Comparison of ENCODE assay signal across 27 mouse cellular contexts in genomic region chr3:54266943-54267342, GRCm38 (mm10).
"Had no signal": no experiment of that assay in that cellular context is flagged by ENCODE, and none has a peak within 500 bp of the region (broad histone marks: within the 10 kb centered on the region; RNA-seq: fewer than 3 reads in every experiment).

No protein-coding gene starts in this region.

- H3K4me1 ChIP-seq: embryonic facial prominence, embryonic 10.5 days; embryonic facial prominence, embryonic 12.5 days; embryonic facial prominence, embryonic 13.5 days; embryonic facial prominence, embryonic 15.5 days; forebrain, embryonic 10.5 days; forebrain, embryonic 12.5 days; forebrain, embryonic 13.5 days; forebrain, embryonic 15.5 days; heart, embryonic 10.5 days had no signal

- H3K36me3 ChIP-seq: embryonic facial prominence, embryonic 10.5 days; embryonic facial prominence, embryonic 12.5 days; embryonic facial prominence, embryonic 13.5 days; embryonic facial prominence, embryonic 15.5 days; forebrain, embryonic 10.5 days; forebrain, embryonic 12.5 days; forebrain, embryonic 15.5 days; heart, embryonic 10.5 days had no signal

- H3K9me3 ChIP-seq: embryonic facial prominence, embryonic 10.5 days; embryonic facial prominence, embryonic 12.5 days; embryonic facial prominence, embryonic 13.5 days; embryonic facial prominence, embryonic 15.5 days; forebrain, embryonic 10.5 days; forebrain, embryonic 12.5 days; forebrain, embryonic 13.5 days; forebrain, embryonic 15.5 days; heart, embryonic 10.5 days had no signal

- H3K4me3 ChIP-seq: embryonic facial prominence, embryonic 10.5 days; embryonic facial prominence, embryonic 12.5 days; embryonic facial prominence, embryonic 13.5 days; embryonic facial prominence, embryonic 15.5 days; erythroblast, embryonic 14.5 days; forebrain, embryonic 10.5 days; forebrain, embryonic 12.5 days; forebrain, embryonic 13.5 days; forebrain, embryonic 15.5 days; gastrocnemius, adult 2 months; heart, adult 2 months; heart, embryonic 10.5 days had no signal

- ATAC-seq: forebrain, embryonic 13.5 days; forebrain, embryonic 14.5 days; forebrain, embryonic 15.5 days; forebrain, embryonic 16.5 days; forebrain, postnatal 0 days had no signal

- H3K27me3 ChIP-seq: embryonic facial prominence, embryonic 12.5 days; embryonic facial prominence, embryonic 13.5 days; embryonic facial prominence, embryonic 15.5 days; forebrain, embryonic 12.5 days; forebrain, embryonic 13.5 days; forebrain, embryonic 15.5 days had no signal

- H3K27ac ChIP-seq: embryonic facial prominence, embryonic 10.5 days; embryonic facial prominence, embryonic 12.5 days; embryonic facial prominence, embryonic 13.5 days; embryonic facial prominence, embryonic 15.5 days; forebrain, embryonic 10.5 days; forebrain, embryonic 12.5 days; forebrain, embryonic 13.5 days; forebrain, embryonic 15.5 days; gastrocnemius, adult 2 months; heart, adult 2 months; heart, embryonic 10.5 days had no signal

- DNase-seq: cerebellum, postnatal 10 days; cerebellum, postnatal 14 days; cerebellum, postnatal 25 days; cerebellum, postnatal 36 days; embryo, embryonic 11 days; forebrain, postnatal 0 days; gastrocnemius, adult 2 months; gastrocnemius, postnatal 10 days; gastrocnemius, postnatal 14 days; gastrocnemius, postnatal 25 days; gastrocnemius, postnatal 36 days; heart, adult 11 months; heart, adult 18-20 months; heart, adult 2 months had no signal

- H3K4me2 ChIP-seq: embryonic facial prominence, embryonic 12.5 days; embryonic facial prominence, embryonic 13.5 days; embryonic facial prominence, embryonic 15.5 days; forebrain, embryonic 12.5 days; forebrain, embryonic 13.5 days; forebrain, embryonic 15.5 days; heart, embryonic 11.5 days had no signal

- H3K9ac ChIP-seq: embryonic facial prominence, embryonic 12.5 days; embryonic facial prominence, embryonic 13.5 days; embryonic facial prominence, embryonic 15.5 days; forebrain, embryonic 12.5 days; forebrain, embryonic 13.5 days; forebrain, embryonic 15.5 days; forebrain, postnatal 0 days had no signal
